Mouse (Mus musculus) testis, adult 2 months (tissue): ENCODE results near the gene Gpr152. TPM values are rescaled to one million over a fixed set of nuclear protein-coding genes. Genes with fewer than 3 reads are reported as not detected.

ENCODE experiments used
- H3K27ac ChIP-seq: fragments of 200-500 bp; 2 replicates; pipeline ENCODE4 v1.5.1; 2012; ENCODE audit warnings: low read depth, low read length; ENCODE audit not compliant: control insufficient read depth, insufficient read depth
- H3K27me3 ChIP-seq: fragments of 200-500 bp; 2 replicates; pipeline ENCODE4 v1.6.1; 2012; ENCODE audit warnings: mild to moderate bottlenecking, low read length, moderate library complexity; ENCODE audit not compliant: control insufficient read depth, insufficient read depth
- H3K36me3 ChIP-seq: fragments of 200-500 bp; 2 replicates; pipeline ENCODE4 v1.6.1; 2012; ENCODE audit warnings: mild to moderate bottlenecking, low read length; ENCODE audit not compliant: control insufficient read depth, insufficient read depth
- H3K4me1 ChIP-seq: fragments of 200-500 bp; 2 replicates; pipeline ENCODE4 v1.6.1; 2012; ENCODE audit warnings: low read length; ENCODE audit not compliant: control insufficient read depth, insufficient read depth
- H3K4me3 ChIP-seq: fragments of 200-500 bp; 2 replicates; pipeline ENCODE4 v1.5.1; 2012; ENCODE audit warnings: low read depth, mild to moderate bottlenecking, low read length, moderate library complexity, mixed read lengths; ENCODE audit not compliant: control insufficient read depth
- CTCF ChIP-seq: fragments of 200-500 bp; IDR thresholded peaks from 2 replicates; pipeline ENCODE4 v1.5.1; 2012; ENCODE audit warnings: low read depth, mild to moderate bottlenecking, inconsistent platforms, low read length, moderate library complexity; ENCODE audit not compliant: control insufficient read depth, insufficient read depth, insufficient replicate concordance
- POLR2A ChIP-seq: fragments of 200-500 bp; IDR thresholded peaks from 2 replicates; pipeline ENCODE4 v1.6.1; 2012; ENCODE audit warnings: low read depth, mild to moderate bottlenecking, inconsistent platforms, low read length, moderate library complexity; ENCODE audit not compliant: control insufficient read depth
- polyA plus RNA-seq: library from polyadenylated mRNA; depleted of rRNA; stranded (reverse); fragments of >200 nt; gene quantifications from 2 replicates; pipeline ENCODE4 v1.2.3, GENCODE M21; 2012

Gpr152 gene
- polyA plus RNA-seq, 1 experiment = 0.02 TPM

GRCm38 (mm10) chr19:4164721-4165120 lies 25.1 kb downstream of the Gpr152 start:
- TF ChIP-seq POLR2A = no peak
- no peak for TF ChIP-seq CTCF

GRCm38 (mm10) chr19:4166678-4167476 lies 27.3 kb downstream of the Gpr152 start:
- H3K27me3 ChIP-seq = no peaks in the 10 kb centered on the region
- no peak overlapping the region for H3K27ac ChIP-seq
- peaks cover 12% of the 10 kb centered on the region for H3K4me1 ChIP-seq
- TF ChIP-seq CTCF = no peak
- no peak overlapping the region for H3K4me3 ChIP-seq
- H3K36me3 ChIP-seq = no peaks in the 10 kb centered on the region

More at GRCm38 (mm10) chr19:4164721-4165120, 25.1 kb downstream of the Gpr152 start:
- H3K4me1 ChIP-seq = peaks cover 9% of the 10 kb centered on the region
- no peak overlapping the region for H3K27ac ChIP-seq
- no peaks in the 10 kb centered on the region for H3K36me3 ChIP-seq
- H3K4me3 ChIP-seq = no peak overlapping the region
- no peaks in the 10 kb centered on the region for H3K27me3 ChIP-seq

GRCm38 (mm10) chr19:4169378-4169784 lies 29.8 kb downstream of the Gpr152 start:
- Histone ChIP-seq H3K27ac (peak overlapping the region; percentile 46), H3K4me1 (peaks cover 5% of the 10 kb centered on the region), H3K27me3 (no peaks in the 10 kb centered on the region), H3K36me3 (no peaks in the 10 kb centered on the region), H3K4me3 (peak overlapping the region; percentile 76)
- TF ChIP-seq CTCF (peak; percentile 41; the same call in 1 of the 2 replicates), POLR2A (peak; percentile 84)

- Histone ChIP-seq H3K36me3 (no peaks in the 10 kb centered on the region), H3K27ac (peak overlapping the region; percentile 46), H3K4me1 (peaks cover 5% of the 10 kb centered on the region), H3K27me3 (no peaks in the 10 kb centered on the region), H3K4me3 (peak overlapping the region; percentile 76)
- no peak for TF ChIP-seq POLR2A
- TF ChIP-seq CTCF = no peak
Observed at GRCm38 (mm10) chr19:4169810-4170209, 30.2 kb downstream of the Gpr152 start.

- H3K4me3 ChIP-seq = no peak overlapping the region
- H3K4me1 ChIP-seq = peaks cover 5% of the 10 kb centered on the region
- TF ChIP-seq POLR2A (no peak), CTCF (no peak)
- H3K27ac ChIP-seq = no peak overlapping the region
- no peaks in the 10 kb centered on the region for H3K27me3 ChIP-seq
- no peaks in the 10 kb centered on the region for H3K36me3 ChIP-seq
Observed at GRCm38 (mm10) chr19:4170723-4171392, 31.3 kb downstream of the Gpr152 start.

GRCm38 (mm10) chr19:4171393-4172290 lies 32.1 kb downstream of the Gpr152 start:
- Histone ChIP-seq H3K36me3 (no peaks in the 10 kb centered on the region), H3K27me3 (no peaks in the 10 kb centered on the region), H3K27ac (no peak overlapping the region), H3K4me3 (no peak overlapping the region), H3K4me1 (peaks cover 5% of the 10 kb centered on the region)
- TF ChIP-seq POLR2A (no peak), CTCF (no peak)
